Mouse (Mus musculus) CH12.LX (cell line): ENCODE results near the gene Anxa3.

Experiments
- CHD2 ChIP-seq: IDR thresholded peaks from 2 replicates; pipeline ENCODE4 v1.6.1; 2011; ENCODE audit warnings: low read length, improper control_type of control experiment
- CTCF ChIP-seq, 2 experiments: IDR thresholded peaks in 1 of 2; conservative IDR thresholded peaks in 1 of 2; 2 replicates each; pipeline ENCODE4 v1.5.1; 2011 to 2012; ENCODE audit warnings: low read depth in 2 of 2, low read length in 2 of 2, improper control_type of control experiment in 1 of 2, inconsistent platforms in 1 of 2, mild to moderate bottlenecking in 1 of 2, moderate library complexity in 1 of 2
- EP300 ChIP-seq: IDR thresholded peaks from 2 replicates; pipeline ENCODE4 v1.6.1; 2011; ENCODE audit warnings: low read length, improper control_type of control experiment
- HCFC1 ChIP-seq: IDR thresholded peaks from 2 replicates; pipeline ENCODE4 v1.6.1; 2012; ENCODE audit warnings: low read depth, mild to moderate bottlenecking, inconsistent platforms, low read length, improper control_type of control experiment
- JUND ChIP-seq: conservative IDR thresholded peaks from 2 replicates; pipeline ENCODE4 v1.6.1; 2011; ENCODE audit warnings: low read depth, low read length, improper control_type of control experiment
- MAFK ChIP-seq: IDR thresholded peaks from 2 replicates; pipeline ENCODE4 v1.6.1; 2011; ENCODE audit warnings: low read length, improper control_type of control experiment; ENCODE audit not compliant: insufficient replicate concordance
- MAX ChIP-seq: IDR thresholded peaks from 2 replicates; pipeline ENCODE4 v1.6.1; 2011; ENCODE audit warnings: low read length, improper control_type of control experiment
- NELFE ChIP-seq: IDR thresholded peaks from 2 replicates; pipeline ENCODE4 v1.6.1; 2011; ENCODE audit warnings: low read depth, low read length, improper control_type of control experiment
- POLR2AphosphoS2 ChIP-seq: IDR thresholded peaks from 2 replicates; pipeline ENCODE4 v1.6.1; 2011; ENCODE audit warnings: low read depth, low read length, improper control_type of control experiment
- USF1 ChIP-seq: IDR thresholded peaks from 2 replicates; pipeline ENCODE4 v1.6.1; 2014; ENCODE audit warnings: low read depth, mild to moderate bottlenecking, inconsistent platforms, low read length, improper control_type of control experiment
- ZC3H11A ChIP-seq: IDR thresholded peaks from 2 replicates; pipeline ENCODE4 v1.6.1; 2012; ENCODE audit warnings: low read depth, mild to moderate bottlenecking, inconsistent platforms, low read length, improper control_type of control experiment

GRCm38 (mm10) chr5:96803091-96803490 lies 10.0 kb downstream of the Anxa3 start:
- no peak for TF ChIP-seq CTCF (conservative IDR thresholded peaks at IDR 0.05 in 1 of 2, IDR thresholded peaks at IDR 0.05 in 1 of 2; ENCODE audit: low read depth in 2 of 2, low read length in 2 of 2)
- TF ChIP-seq EP300, result no peak
- TF ChIP-seq MAFK, result no peak
- TF ChIP-seq ZC3H11A, result no peak
- no peak for TF ChIP-seq MAX
- TF ChIP-seq NELFE, result no peak
- TF ChIP-seq POLR2AphosphoS2, result no peak
- TF ChIP-seq HCFC1, result no peak
- no peak for TF ChIP-seq CHD2
- no peak for TF ChIP-seq JUND
- no peak for TF ChIP-seq USF1
